Mouse (Mus musculus) naive thymus-derived CD4-positive, alpha-beta T cell, adult 2 months (primary cell): ENCODE measurements at regions not wholly inside any gene's neighbourhood (a gene's known extent, or its start where the extent isn't known, plus 50 kb on each side); places are given as distances from the start of the nearest gene placed in this dataset.

ENCODE experiments used
- DNase-seq: peaks from one replicate; pipeline ENCODE4 v3.0.0-alpha.2; 2011; ENCODE audit warnings: low read depth

DNA sequence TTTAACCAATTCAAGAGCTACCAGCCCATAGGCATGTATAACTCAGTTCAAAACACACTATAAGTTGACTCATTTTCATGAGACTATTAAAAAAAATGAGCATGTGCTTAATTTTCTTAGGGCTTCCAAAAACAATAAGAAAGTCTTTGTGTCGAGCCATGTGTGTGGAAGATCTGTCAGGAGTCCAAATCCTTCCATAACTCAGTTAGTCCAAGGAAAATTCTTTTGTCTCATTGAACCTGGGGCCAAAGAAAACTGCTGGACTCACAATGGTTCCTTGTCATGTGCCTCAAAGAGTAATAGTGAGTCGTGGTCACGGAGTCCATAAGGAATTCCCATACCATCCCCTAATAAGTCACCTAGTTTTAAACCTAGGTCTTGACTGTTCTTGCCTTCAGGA is 199.0 kb upstream of the Gm21798 start:
- no peak for DNase-seq

DNA sequence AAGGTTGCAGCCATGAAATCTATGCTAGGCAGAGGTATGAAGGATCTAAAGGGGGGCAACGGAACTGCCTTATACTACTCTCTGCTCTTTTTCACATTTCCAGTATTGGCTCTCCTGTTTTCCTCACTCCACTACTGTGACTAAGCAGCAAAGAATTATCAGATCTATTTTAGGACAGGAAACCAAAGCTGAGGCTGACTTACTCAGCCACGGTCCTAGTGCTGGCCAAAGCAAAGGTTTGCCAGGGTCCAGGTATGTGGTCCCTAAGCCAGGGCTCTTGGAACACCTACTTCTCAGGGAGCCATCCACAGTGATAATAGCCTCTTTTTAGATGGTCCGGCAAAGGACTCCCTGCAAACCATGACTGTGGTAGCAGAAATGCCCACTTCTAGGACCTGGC is 195.6 kb upstream of the Gm21798 start:
- no peak for DNase-seq

DNA sequence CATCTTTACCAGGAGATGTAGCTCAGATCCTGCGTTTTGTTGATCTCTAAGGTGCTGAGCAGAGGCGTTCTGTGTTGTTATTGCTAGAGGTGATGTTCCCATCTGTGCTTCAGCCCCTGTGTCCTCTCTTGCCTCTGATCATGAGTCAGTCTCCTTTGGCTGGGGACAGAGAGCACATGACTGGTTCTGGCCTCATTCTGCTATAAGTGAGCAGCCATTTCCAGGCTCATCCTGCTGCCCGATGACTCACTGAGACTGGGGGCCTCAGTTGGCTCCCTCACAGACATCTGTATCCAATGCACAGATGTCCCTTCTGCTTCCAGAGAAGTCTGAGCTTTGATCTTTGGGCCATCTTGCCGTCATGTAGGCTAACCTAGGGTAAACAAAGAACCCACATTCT is 194.9 kb upstream of the Gm21798 start:
- DNase-seq: no peak

DNA sequence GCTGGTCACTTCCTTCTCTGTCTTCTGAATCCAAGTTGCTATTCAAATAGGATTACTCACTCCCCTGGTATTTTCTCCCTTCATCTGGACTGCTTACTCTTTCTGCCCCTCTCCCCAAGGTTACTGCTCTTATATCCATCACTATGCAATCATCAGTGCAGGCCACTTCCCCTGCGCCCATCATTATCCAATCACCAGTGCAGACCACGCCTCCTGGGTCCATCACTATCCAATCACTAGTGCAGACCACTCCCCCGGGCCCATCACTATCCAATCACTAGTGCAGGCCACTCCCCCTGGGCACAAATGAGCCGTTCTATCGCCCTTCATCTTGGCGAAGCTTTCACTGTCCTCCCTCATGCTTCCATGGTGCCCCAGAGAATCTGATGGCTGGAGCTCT is 191.1 kb upstream of the Gm21798 start:
- DNase-seq: peak; percentile 2

DNA sequence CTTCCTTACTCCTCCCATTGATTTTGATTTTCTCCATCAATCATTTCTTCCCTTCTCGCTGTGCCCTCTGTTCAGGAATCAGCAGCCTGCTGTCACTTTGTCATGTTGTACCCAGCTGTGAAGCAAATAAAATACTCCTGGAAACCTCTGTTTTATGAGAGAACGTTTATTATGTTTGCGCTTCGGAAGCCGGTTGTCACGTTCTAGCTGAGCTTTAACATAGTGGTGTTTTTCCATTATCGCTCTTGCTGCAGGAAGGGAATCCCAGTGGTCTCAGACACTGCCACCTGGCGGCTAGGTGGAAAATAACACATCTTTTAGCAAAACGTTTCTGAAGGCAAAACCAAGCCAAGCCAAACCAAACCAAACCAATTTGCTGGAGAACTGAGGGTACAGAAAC is 190.2 kb upstream of the Gm21798 start:
- peak; percentile 71 for DNase-seq
